Mouse (Mus musculus): ENCODE results near the gene Ropn1l.

Ropn1l gene

DNA sequence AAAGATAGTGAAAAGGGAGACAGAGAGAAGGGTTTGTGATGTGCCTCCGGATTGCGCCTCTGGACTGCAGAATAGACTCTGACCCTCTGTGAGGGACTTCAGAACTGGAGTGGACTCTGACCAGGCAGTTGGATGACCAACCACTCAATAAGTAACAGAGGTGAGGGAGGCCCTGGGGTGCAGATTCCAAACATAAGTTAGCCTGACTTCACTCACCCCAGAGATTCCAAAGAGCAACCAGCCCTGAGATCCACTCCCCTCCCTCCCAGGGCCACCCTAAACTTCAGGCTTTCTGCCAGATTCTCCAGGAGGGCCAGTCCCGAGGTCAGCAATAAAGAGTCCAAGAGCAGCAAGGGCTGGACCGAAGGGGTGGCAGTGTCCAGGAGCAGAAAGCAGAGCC lies 46.0 kb downstream of the Ropn1l start:
- DNase-seq (ENCODE audit: low read depth, low spot score): no peak

DNA sequence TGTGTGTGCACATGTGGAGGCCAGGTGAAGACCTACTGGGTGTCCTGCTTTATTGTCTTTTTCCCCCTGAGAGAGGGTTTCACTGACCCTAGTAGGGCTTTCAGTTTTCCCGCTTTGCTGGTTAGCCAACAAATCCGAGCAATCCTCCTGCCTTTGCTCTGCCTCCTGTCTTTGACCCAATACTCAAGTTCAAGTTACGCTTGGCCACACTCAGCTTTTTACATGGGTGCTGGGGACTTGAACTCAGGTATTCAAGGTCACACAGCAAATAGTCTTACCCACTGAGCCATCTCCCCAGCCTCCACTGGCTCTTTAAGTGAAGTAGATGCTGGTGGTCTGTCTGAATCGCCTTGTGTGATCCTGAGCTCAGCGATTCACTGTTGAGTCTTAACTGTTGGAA lies 46.7 kb downstream of the Ropn1l start:
- no peak for DNase-seq (ENCODE audit: low read depth, low spot score)

DNA sequence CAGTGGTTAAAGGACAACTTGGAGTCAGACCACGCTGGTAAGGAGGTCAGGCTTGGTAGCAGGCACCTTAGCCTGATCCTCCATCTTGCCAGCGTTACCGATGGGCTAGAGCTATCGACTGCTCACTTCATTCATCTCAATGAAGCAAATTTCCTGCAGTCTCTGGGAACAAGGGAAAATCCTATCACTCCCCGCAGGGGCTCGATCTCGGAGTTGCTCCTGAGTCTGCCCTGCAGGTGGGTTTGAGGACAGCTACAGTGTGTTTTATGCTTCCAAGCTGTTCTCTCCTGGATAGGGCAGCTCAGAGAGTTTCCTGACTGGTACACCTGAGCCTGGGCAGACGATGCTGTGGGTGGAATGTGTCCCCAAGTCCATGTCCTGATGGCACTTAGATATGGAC lies 49.2 kb downstream of the Ropn1l start:
- DNase-seq (ENCODE audit: low read depth, low spot score): no peak

DNA sequence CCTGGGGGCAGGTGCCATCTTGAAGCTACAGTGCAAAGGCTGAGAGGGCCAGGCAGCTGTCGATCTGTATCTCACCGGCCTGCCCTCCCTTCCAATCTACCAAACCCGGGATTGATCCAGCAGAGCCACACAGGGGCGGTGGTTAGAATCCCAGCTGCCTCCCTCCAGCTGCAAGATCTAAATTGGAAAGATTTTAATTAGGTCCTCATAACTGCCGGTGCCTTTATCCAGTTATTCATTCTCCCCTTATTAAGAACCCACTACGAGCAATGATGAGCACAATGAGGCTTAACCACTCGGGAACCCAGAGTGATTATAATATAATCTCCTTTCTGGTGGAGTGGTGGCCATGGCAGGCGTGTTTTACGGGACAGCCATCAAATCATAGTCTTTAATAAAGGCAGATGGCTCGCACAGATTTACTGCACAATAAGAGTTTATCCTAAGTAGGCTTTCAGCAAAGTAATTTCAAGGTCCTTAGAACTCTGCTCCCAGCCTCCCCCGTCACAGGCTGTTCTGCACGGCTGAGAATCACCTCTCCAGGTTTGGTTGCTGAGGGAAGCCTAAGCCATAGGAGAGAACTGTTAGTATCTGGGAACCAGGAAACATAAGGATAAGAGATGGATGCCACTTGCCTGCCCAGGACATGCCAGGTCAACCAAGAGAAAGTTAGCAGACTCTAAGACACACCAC lies 51.2 kb downstream of the Ropn1l start:
- no peak for DNase-seq (ENCODE audit: low read depth, low spot score)

DNA sequence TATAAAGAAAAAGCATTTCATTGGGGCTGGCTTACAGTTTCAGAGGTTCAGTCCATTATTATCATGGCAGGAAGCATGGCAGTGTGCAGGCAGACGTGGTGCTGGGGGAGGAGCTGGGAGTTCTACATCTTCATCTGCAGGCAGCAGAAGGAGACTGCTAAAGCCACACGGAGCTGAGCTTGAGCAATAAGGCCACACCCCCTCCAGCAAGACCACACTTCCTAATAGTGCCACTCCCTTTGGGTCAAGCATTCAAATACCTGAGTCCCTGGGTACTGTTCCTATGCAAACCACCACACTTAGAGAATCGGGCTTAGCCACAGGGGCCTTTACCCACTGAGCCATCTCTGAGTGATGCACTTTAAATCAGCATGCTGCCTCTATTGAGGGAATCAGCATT lies 52.6 kb downstream of the Ropn1l start:
- DNase-seq (ENCODE audit: low read depth, low spot score): no peak

DNA sequence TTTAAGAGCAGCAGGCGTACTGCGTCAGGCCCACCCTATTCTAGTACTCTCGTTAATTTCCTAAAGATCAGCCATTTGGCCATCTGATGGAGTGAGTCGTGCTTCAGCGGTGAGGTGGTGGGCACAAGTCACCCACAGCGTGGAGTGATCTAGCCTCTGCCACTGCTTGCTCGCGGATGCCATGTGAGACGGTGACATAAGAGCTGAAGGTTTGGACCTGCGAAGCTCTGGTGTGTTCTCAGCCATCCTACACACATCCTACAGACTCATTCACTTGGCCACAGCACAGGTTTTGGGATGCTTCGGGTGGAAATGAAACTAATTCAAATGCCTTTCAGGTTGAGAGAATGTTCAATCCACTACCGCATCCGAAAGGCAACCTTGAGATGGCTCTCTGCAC lies 54.8 kb downstream of the Ropn1l start:
- no peak for DNase-seq (ENCODE audit: low read depth, low spot score)

DNA sequence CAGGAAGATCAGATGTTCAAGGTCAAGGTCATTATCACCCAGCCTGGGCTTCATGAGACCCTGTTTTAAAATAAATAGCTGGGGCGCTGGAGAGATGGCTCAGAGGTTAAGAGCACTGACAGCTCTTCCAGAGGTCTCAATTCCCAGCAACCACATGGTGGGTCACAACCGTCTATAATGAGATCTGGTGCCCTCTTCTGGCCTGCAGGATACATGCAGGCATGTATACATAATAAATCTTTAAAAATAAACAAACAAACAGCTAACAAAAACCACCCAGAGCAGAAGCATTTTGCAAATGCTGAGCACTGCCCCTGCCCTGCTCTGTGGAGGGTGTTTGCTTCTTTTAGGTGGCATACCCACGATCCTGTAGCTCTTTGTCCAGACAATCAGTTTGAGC lies 56.2 kb downstream of the Ropn1l start:
- no peak for DNase-seq (ENCODE audit: low read depth, low spot score)

DNA sequence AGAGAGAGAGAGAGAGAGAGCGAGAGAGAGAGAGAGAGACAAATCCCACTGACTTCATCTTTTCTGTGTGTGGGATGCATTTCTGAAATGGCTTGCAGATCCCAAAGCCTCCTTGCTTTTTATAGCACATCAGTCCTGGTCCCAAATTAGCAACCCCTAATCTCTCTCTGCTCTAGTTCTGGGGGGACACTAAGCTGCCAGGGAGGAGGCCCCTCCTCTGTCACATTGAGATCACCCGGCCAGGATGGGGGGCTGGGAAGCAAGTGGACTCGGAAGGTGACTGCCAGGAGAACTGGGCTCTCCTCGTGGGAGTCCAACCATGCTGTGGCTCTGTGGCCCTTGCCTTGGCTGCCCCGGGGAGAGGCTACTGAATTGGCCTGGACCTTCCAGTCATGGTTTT lies 56.8 kb downstream of the Ropn1l start:
- peak; percentile 58 for DNase-seq (ENCODE audit: low read depth, low spot score)

DNA sequence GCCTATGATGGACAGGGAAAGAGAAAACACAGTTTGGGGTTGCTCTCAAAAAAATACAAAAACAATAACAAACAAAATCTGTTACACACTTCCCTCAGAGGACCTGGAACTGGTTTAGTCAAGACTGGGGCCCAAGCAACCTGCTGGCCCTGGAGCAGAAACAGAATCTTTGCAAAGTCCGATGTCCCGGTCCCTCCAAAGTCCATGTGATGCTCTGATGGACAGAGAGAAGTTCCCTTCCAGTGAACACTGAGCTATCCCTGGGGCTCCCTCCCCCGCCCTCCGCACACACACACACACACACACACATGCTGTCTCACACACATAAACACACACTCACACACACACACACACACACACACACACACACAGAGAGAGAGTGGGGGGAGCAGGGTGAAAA lies 57.6 kb downstream of the Ropn1l start:
- DNase-seq (ENCODE audit: low read depth, low spot score): no peak

DNA sequence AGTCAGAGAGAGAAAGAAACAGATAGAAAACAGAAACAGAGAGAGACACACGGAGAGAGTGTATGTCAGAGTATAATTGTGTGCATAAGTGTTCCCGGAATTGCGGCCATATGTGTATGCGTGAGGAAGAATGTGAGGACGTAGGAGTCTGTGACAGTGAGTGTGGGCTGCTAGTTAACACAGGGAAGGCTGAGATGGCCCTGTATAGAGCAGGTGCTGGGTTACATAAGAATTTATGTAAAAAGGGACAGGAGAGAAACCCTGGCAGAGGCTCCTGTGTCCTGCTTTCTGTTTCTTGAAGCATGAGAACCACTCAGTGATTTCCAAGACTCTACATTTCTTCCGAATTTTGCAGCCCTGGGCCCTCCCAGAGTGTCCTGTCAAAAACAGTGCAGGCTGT lies 60.1 kb downstream of the Ropn1l start:
- DNase-seq (ENCODE audit: low read depth, low spot score): no peak

DNA sequence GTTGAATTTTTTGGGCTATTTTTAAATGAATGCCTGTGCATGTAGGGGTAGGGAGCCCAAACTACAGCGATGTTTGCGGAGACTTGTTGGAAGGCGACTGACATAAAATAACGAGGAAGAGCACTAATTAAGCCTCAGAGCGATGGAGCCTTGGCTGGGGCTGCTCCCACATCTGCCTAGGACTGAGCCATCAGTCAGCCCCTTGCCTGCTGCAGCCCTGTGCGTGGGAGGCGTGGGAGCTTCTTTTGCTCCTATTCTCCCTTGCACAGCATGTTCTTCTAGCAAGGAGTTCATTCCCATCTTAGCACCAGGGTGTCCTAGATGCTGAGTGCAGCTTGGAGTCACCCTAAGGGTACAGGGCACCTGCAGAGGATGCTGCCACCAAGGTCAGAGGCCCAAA lies 60.8 kb downstream of the Ropn1l start:
- no peak for DNase-seq (ENCODE audit: low read depth, low spot score)

DNA sequence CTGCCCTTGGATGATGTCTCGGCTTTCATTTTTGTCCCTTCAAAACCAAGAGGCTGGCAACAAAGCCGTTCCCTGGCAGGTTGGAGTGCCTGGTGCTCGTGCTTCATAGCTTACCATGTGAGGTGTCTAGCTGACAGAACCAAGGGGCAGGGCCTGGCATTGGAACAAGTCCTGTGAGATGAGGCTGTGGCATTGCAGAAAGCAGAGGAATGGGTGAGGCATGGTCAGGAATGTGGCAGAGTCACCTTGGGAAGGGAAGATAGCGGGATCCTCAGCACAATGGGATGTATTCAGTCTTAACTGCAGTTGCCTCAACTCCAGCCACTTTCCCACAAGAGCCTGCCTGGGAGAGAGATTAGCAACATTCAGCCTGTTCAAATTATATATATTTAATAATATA lies 61.4 kb downstream of the Ropn1l start:
- DNase-seq (ENCODE audit: low read depth, low spot score): no peak

Data from skeletal muscle tissue, adult 2 months (tissue).